Mouse (Mus musculus): ENCODE results near the gene Sncg.

Sncg gene

DNA sequence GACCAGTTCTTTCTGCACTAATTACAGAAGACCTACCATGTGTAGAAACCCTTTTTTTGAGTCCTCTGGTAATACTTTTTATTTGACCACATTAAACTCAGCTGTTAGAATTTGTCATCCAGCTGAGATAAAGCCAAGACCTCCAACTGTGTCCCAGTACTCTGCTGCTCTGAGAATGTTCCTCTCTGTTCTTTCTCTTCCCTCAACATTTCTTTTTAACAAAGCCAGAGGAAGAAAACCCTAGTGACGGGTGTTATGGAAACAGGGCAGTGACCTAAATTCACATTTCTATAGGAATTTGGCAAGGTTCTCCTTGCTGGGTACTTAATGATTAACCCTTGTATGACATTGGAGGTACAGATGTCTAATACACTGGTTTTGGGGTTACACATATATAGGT, 35.1 kb downstream of the Sncg start:
- peak; percentile 17 for DNase-seq

GRCm38 (mm10) chr14:34332476-34332875, 42.1 kb downstream of the Sncg start:
- DNase-seq: peak; percentile 73

GRCm38 (mm10) chr14:34331886-34332285, 42.7 kb downstream of the Sncg start:
- DNase-seq: peak; percentile 62

GRCm38 (mm10) chr14:34330657-34331158, 43.9 kb downstream of the Sncg start:
- DNase-seq: no peak

DNA sequence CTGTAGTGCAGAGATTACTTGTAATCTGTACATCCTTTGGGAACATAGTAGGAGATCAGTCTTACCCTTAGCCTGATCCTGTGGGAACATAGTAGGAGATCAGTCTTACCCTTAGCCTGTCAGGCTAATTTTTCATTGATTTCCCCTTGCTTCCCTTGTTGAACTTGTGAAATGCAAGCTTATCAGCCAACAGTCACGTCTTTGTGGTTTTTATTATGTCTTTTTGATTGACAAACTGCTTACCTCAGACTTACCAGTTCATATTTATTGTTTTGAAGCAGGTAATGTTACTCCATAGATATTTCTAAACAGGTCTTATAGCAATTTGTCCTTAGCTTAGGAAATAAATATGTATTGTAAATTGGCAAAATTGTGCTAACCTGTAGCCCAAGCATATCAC, 47.0 kb downstream of the Sncg start:
- DNase-seq: no peak

- DNase-seq: no peak
Observed at GRCm38 (mm10) chr14:34326606-34327005, 48.0 kb downstream of the Sncg start.

- DNase-seq: no peak
Observed at GRCm38 (mm10) chr14:34323576-34324085, 51.0 kb downstream of the Sncg start.
